Mouse (Mus musculus) brain, embryonic 14.5 days (tissue): ENCODE results near the gene Ptpra.

ENCODE experiments used
- CTCF ChIP-seq: fragments of 200-500 bp; IDR thresholded peaks from 2 replicates; pipeline ENCODE4 v1.5.1; 2012; ENCODE audit warnings: inconsistent platforms, mild to moderate bottlenecking, moderate library complexity, borderline replicate concordance; ENCODE audit not compliant: insufficient read depth, insufficient read length; ENCODE audit errors: extremely low read depth
- POLR2A ChIP-seq: fragments of 200-500 bp; IDR thresholded peaks from 2 replicates; pipeline ENCODE4 v1.6.1; 2012; ENCODE audit warnings: mild to moderate bottlenecking, inconsistent platforms, borderline replicate concordance; ENCODE audit not compliant: poor library complexity, insufficient read depth, insufficient read length, severe bottlenecking; ENCODE audit errors: extremely low read depth

DNA sequence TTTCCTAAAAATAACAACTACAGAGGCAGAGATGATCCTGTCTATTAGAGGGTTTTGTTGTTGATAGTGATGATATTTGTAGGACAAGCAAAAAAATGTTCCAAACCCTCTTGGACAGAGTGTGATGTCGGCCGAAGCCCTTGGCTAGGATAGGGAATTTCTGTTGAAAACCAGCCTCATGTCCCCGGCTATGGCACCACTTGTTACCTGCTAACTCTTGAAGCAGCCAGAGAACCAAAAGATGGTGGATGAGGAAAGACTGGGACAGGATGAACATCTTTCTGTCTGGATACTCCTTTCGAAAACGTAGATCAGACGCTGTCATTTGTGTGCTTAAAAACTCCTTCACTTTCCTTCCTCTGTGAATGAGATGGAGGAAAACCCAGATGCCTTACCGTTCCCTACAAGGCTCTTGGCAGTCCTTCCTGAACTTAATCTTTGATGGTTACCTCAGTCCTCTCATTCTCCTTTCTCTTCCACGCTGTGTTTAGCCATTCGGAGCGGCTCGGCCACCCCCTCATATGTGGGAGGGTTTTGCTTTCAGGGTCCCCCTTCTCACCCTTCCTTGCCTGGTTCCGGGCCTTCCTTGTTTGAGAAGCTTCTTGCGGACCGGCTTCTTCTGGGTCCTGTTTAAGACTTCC, 1.1 kb downstream of the Ptpra start:
- TF ChIP-seq CTCF (no peak), POLR2A (no peak)
